Mouse (Mus musculus): Measurements from ENCODE around the gene Gm44805. TPM values are rescaled to one million over a fixed set of nuclear protein-coding genes. Genes with fewer than 3 reads are reported as not detected.
A peak's percentile ranks its signal among the peaks of the same experiment; 100 is the strongest.

The Gm44805 gene
- polyA plus RNA-seq, 1 experiment from 2014 or later, result not detected

DNA sequence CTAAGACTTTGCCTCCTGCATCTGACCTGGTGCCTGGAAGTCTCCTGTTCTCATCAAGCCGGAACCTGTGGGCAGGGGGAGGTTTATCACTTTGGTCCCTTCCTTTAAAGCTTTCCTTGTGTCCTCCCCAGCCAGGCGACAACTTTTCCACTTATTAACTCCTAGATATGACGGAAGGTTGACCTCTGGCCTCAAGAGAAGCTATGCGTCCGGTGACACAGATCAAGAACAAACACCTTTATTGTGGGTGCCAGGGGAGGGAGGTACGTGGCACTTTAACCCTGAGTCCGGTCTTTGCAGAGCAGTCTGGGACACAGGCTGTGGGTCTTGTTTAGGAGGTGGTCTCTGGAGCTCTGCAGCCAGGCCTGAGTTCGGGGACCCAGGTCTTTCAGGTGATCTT, 3.4 kb downstream of the Gm44805 start, which contains the start of gene Apoc2:
Gene Apoc2 (minus strand): TSS at position 70 of the 400 bp plus-strand sequence.
- H3K4me2 ChIP-seq, result no peak within 1 kb of the TSS
- H3K9ac ChIP-seq (ENCODE audit: low read depth, low read length), result no peak within 1 kb of the TSS
- H3K9me3 ChIP-seq (replicated peaks; ENCODE audit: control insufficient read depth, low read length), result no peaks in the 10 kb centered on the region
- H3K27me3 ChIP-seq (ENCODE audit: control insufficient read depth, insufficient read depth, low read length), result no peaks in the 10 kb centered on the region
- ATAC-seq (replicated peaks; ENCODE audit: insufficient number of reproducible peaks, low FRiP score, low TSS enrichment), result no peak
- no peak within 1 kb of the TSS for H3K27ac ChIP-seq (ENCODE audit: low read depth, low read length)
- H3K4me3 ChIP-seq (ENCODE audit: low read depth, low read length), result no peak within 1 kb of the TSS
- no peaks in the 10 kb centered on the region for H3K36me3 ChIP-seq (ENCODE audit: control insufficient read depth, insufficient read depth, low read length)
- WGBS (ENCODE audit: insufficient replicate concordance), result 61% methylated on average over 8 of the region's 8 CpGs
- H3K4me1 ChIP-seq (ENCODE audit: control insufficient read depth, insufficient read depth, low read length), result 0 out of 2 replicates have a peak, but pooled peaks cover 3% of the 10 kb centered on the region

- Histone ChIP-seq H3K4me3 (ENCODE audit: low read depth, low read length) (no peak overlapping the region), H3K9me3 (replicated peaks; ENCODE audit: control insufficient read depth, low read length) (no peaks in the 10 kb centered on the region), H3K4me2 (no peak overlapping the region), H3K4me1 (ENCODE audit: control insufficient read depth, insufficient read depth, low read length) (0 out of 2 replicates have a peak, but pooled peaks cover 3% of the 10 kb centered on the region), H3K27ac (ENCODE audit: low read depth, low read length) (no peak overlapping the region), H3K9ac (ENCODE audit: low read depth, low read length) (no peak overlapping the region), H3K36me3 (ENCODE audit: control insufficient read depth, insufficient read depth, low read length) (no peaks in the 10 kb centered on the region), H3K27me3 (ENCODE audit: control insufficient read depth, insufficient read depth, low read length) (no peaks in the 10 kb centered on the region)
- 65% methylated on average over 1 of the region's 1 CpGs for WGBS (ENCODE audit: insufficient replicate concordance)
- ATAC-seq (replicated peaks; ENCODE audit: insufficient number of reproducible peaks, low FRiP score, low TSS enrichment), result no peak
Observed at GRCm38 (mm10) chr7:19676662-19677061, 4.6 kb downstream of the Gm44805 start.

DNA sequence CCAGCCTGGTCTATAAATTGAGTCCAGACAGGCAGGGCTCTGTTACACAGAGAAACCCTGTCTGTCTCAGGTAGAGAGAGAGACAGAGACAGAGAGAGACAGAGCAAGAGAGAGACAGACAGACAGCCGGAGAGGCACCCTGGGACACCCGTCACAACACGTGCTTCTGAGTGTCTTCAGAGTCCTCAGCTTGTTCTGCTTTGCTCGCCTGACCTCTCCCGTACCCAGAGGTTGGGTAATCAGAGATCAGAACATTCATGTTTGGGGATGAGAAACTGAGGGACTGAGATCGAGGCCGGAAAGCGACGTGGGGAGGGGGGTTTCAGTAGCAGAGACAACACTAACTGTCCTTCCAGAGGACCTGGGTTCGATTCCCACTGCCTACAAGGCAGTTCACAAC, 5.4 kb downstream of the Gm44805 start:
- no peaks in the 10 kb centered on the region for H3K27me3 ChIP-seq (ENCODE audit: control insufficient read depth, insufficient read depth, low read length)
- H3K4me3 ChIP-seq (ENCODE audit: low read depth, low read length), result no peak overlapping the region
- H3K4me2 ChIP-seq, result no peak overlapping the region
- H3K9ac ChIP-seq (ENCODE audit: low read depth, low read length), result no peak overlapping the region
- H3K4me1 ChIP-seq (ENCODE audit: control insufficient read depth, insufficient read depth, low read length), result no peaks in the 10 kb centered on the region
- no peak for ATAC-seq (replicated peaks; ENCODE audit: insufficient number of reproducible peaks, low FRiP score, low TSS enrichment)
- no peak overlapping the region for H3K27ac ChIP-seq (ENCODE audit: low read depth, low read length)
- no peaks in the 10 kb centered on the region for H3K9me3 ChIP-seq (replicated peaks; ENCODE audit: control insufficient read depth, low read length)
- WGBS (ENCODE audit: insufficient replicate concordance), result 77% methylated on average over 10 of the region's 10 CpGs
- H3K36me3 ChIP-seq (ENCODE audit: control insufficient read depth, insufficient read depth, low read length), result no peaks in the 10 kb centered on the region

GRCm38 (mm10) chr7:19673083-19673699, 8.0 kb downstream of the Gm44805 start:
- no peaks in the 10 kb centered on the region for H3K9me3 ChIP-seq (replicated peaks; ENCODE audit: control insufficient read depth, low read length)

DNA sequence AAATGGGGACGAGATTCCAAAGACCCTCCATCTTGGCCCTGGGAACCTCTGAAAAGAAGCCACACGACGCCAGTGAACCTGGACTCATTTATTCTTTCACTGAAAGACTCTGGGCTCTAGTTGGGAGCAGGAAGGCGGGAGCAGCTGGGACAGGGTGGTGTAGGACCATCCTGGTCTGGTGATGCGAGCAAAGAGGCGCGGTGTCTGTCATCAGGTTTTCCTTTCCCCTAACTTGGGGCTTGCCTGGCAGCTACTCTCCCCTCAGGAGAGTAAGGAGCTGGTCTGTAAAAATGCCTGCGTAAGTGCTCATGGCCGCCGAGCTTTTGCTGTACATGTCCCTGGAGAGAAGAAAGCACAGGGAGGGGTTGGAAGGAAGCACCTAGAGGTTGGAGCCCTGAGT, 9.7 kb downstream of the Gm44805 start:
- ATAC-seq (replicated peaks; ENCODE audit: insufficient number of reproducible peaks, low FRiP score, low TSS enrichment), result no peak
- Histone ChIP-seq H3K27me3 (ENCODE audit: control insufficient read depth, insufficient read depth, low read length) (no peaks in the 10 kb centered on the region), H3K9me3 (replicated peaks; ENCODE audit: control insufficient read depth, low read length) (no peaks in the 10 kb centered on the region), H3K4me3 (ENCODE audit: low read depth, low read length) (no peak overlapping the region), H3K4me1 (ENCODE audit: control insufficient read depth, insufficient read depth, low read length) (peaks cover 5% of the 10 kb centered on the region), H3K36me3 (ENCODE audit: control insufficient read depth, insufficient read depth, low read length) (no peaks in the 10 kb centered on the region), H3K4me2 (no peak overlapping the region), H3K27ac (ENCODE audit: low read depth, low read length) (no peak overlapping the region), H3K9ac (ENCODE audit: low read depth, low read length) (no peak overlapping the region)
- 63% methylated on average over 10 of the region's 10 CpGs for WGBS (ENCODE audit: insufficient replicate concordance)

More at GRCm38 (mm10) chr7:19673083-19673699, 8.0 kb downstream of the Gm44805 start:
- Histone ChIP-seq H3K4me2 (no peak overlapping the region), H3K27ac (ENCODE audit: low read depth, low read length) (no peak overlapping the region), H3K27me3 (ENCODE audit: control insufficient read depth, insufficient read depth, low read length) (no peaks in the 10 kb centered on the region), H3K4me1 (ENCODE audit: control insufficient read depth, insufficient read depth, low read length) (peaks cover 5% of the 10 kb centered on the region), H3K36me3 (ENCODE audit: control insufficient read depth, insufficient read depth, low read length) (no peaks in the 10 kb centered on the region), H3K4me3 (ENCODE audit: low read depth, low read length) (no peak overlapping the region), H3K9ac (ENCODE audit: low read depth, low read length) (no peak overlapping the region)
- WGBS (ENCODE audit: insufficient replicate concordance), result 56% methylated on average over 14 of the region's 14 CpGs
- ATAC-seq (replicated peaks; ENCODE audit: insufficient number of reproducible peaks, low FRiP score, low TSS enrichment), result no peak

GRCm38 (mm10) chr7:19668947-19669721, 12.1 kb downstream of the Gm44805 start:
- Histone ChIP-seq H3K9ac (ENCODE audit: low read depth, low read length) (peak overlapping the region; percentile 47; the same call in 1 of the 2 replicates), H3K27me3 (ENCODE audit: control insufficient read depth, insufficient read depth, low read length) (no peaks in the 10 kb centered on the region), H3K4me3 (ENCODE audit: low read depth, low read length) (no peak overlapping the region), H3K4me2 (peak overlapping the region; percentile 33), H3K9me3 (replicated peaks; ENCODE audit: control insufficient read depth, low read length) (no peaks in the 10 kb centered on the region), H3K36me3 (ENCODE audit: control insufficient read depth, insufficient read depth, low read length) (no peaks in the 10 kb centered on the region), H3K4me1 (ENCODE audit: control insufficient read depth, insufficient read depth, low read length) (peaks cover 5% of the 10 kb centered on the region), H3K27ac (ENCODE audit: low read depth, low read length) (peak overlapping the region; percentile 38; the same call in 1 of the 2 replicates)
- WGBS (ENCODE audit: insufficient replicate concordance), result 6% methylated on average over 10 of the region's 10 CpGs
- peak; percentile 61 for ATAC-seq (replicated peaks; ENCODE audit: insufficient number of reproducible peaks, low FRiP score, low TSS enrichment)

DNA sequence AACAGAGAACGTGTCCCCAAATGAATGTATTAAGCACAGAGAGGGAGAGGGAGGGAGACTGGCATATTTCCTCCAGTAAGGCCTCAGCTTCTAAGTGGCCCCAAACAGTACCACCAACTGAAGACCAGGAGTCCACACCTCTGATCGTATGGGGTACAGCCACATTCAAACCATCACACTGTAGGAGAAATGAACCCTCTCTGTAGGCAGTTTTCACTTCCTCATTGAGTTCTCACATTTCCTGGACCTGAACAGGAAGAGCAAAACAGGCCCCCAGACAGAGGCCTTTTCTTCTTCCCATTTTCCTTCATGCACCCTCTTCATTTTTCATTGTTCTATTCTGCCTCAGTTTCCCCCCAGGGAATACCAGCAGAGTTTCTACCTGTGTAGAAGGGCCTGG, 13.8 kb downstream of the Gm44805 start:
- ATAC-seq (replicated peaks; ENCODE audit: insufficient number of reproducible peaks, low FRiP score, low TSS enrichment), result no peak
- 66% methylated on average over 2 of the region's 2 CpGs for WGBS (ENCODE audit: insufficient replicate concordance)
- no peaks in the 10 kb centered on the region for H3K27me3 ChIP-seq (ENCODE audit: control insufficient read depth, insufficient read depth, low read length)
- H3K9me3 ChIP-seq (replicated peaks; ENCODE audit: control insufficient read depth, low read length), result no peaks in the 10 kb centered on the region
- no peak overlapping the region for H3K9ac ChIP-seq (ENCODE audit: low read depth, low read length)
- H3K4me1 ChIP-seq (ENCODE audit: control insufficient read depth, insufficient read depth, low read length), result peaks cover 18% of the 10 kb centered on the region
- no peak overlapping the region for H3K4me3 ChIP-seq (ENCODE audit: low read depth, low read length)
- H3K36me3 ChIP-seq (ENCODE audit: control insufficient read depth, insufficient read depth, low read length), result no peaks in the 10 kb centered on the region
- no peak overlapping the region for H3K4me2 ChIP-seq
- H3K27ac ChIP-seq (ENCODE audit: low read depth, low read length), result no peak overlapping the region

DNA sequence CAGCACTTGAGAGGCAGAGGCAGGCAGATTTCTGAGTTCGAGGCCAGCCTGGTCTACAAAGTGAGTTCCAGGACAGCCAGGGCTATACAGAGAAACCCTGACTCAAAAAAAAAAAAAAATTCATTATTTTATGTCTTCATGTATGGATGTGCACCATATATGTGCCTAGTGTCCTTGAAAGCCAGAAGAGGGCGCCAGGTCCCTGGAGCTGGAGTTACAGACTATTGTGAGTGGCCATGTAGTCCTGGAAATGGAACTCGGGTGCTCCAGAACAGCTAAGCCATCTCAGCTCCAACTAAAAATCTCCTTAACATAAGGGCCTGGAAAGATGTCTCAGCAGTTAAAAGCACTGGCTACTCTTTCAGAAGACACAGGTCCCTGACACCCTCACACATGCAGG, 14.5 kb downstream of the Gm44805 start:
- ATAC-seq (replicated peaks; ENCODE audit: insufficient number of reproducible peaks, low FRiP score, low TSS enrichment), result no peak
- Histone ChIP-seq H3K4me1 (ENCODE audit: control insufficient read depth, insufficient read depth, low read length) (peaks cover 21% of the 10 kb centered on the region), H3K9ac (ENCODE audit: low read depth, low read length) (no peak overlapping the region), H3K4me3 (ENCODE audit: low read depth, low read length) (no peak overlapping the region), H3K4me2 (no peak overlapping the region), H3K36me3 (ENCODE audit: control insufficient read depth, insufficient read depth, low read length) (0 out of 2 replicates have a peak, but pooled peaks cover 1% of the 10 kb centered on the region), H3K27me3 (ENCODE audit: control insufficient read depth, insufficient read depth, low read length) (no peaks in the 10 kb centered on the region), H3K27ac (ENCODE audit: low read depth, low read length) (no peak overlapping the region), H3K9me3 (replicated peaks; ENCODE audit: control insufficient read depth, low read length) (no peaks in the 10 kb centered on the region)
- WGBS (ENCODE audit: insufficient replicate concordance), result 63% methylated on average over 3 of the region's 3 CpGs

Measured in heart, embryonic 11.5 days (tissue).